Mouse (Mus musculus) cerebellum, adult 2 months (tissue): ENCODE results near the gene Katnb1.

Experiments
- CTCF ChIP-seq: fragments of 200-500 bp; IDR thresholded peaks from 2 replicates; pipeline ENCODE4 v1.5.1; 2011; ENCODE audit warnings: low read depth, mild to moderate bottlenecking, control low read depth, low read length, moderate library complexity, borderline replicate concordance; ENCODE audit not compliant: insufficient read depth
- POLR2A ChIP-seq: fragments of 200-500 bp; IDR thresholded peaks from 2 replicates; pipeline ENCODE4 v1.6.1; 2011; ENCODE audit warnings: low read length, control low read depth, borderline replicate concordance; ENCODE audit not compliant: insufficient read depth

DNA sequence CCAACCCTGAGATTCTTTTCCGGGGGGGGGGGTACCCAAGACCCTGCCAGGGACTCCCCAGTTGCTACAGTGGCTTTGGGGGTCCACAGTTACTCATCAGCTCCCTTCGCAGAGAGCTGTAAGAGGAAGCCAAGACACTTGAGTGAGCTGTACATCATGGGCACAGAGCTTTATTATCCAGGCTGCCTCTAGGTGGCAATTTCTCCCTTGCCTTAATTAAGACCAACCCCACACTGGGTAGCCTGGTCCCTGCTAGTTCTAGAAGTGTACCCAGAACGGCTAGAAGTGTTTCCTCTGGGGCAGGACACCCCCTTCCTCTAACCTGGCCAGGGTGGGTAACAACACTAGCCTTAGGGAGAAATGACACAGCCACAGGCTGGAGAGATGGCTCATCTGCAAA, 54.3 kb downstream of the Katnb1 start:
- TF ChIP-seq CTCF (no peak), POLR2A (no peak)
